Mouse (Mus musculus): ENCODE measurements at regions not wholly inside any gene's neighbourhood (a gene's known extent, or its start where the extent isn't known, plus 50 kb on each side); places are given as distances from the start of the nearest gene placed in this dataset.

DNA sequence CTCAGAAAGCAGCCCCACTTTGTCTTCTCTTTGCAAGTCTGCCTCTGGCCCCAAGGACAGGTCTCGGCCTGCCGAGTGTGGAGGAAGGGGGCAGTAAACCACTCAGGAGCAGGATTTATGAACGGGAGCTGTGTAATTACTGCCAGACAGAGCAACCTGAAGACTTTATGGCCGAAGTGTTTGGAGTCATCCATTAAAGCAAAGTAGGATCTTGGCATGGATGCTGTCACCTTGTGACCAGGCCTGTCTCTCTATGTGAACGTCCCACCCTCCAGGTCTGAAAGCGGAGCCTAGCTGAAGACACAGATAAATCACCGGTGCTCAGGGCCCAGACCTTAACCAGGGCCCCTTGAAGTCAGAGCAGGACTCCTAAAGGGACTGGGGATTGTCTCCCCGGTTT, 190.8 kb downstream of the Plpp3 start:
- TF ChIP-seq CTCF (IDR thresholded peaks at IDR 0.05; ENCODE audit: borderline replicate concordance, extremely low read depth, insufficient read depth, insufficient read length) = no peak
- no peak for TF ChIP-seq POLR2A (IDR thresholded peaks at IDR 0.05; ENCODE audit: borderline replicate concordance, extremely low read depth, insufficient read depth, insufficient read length, poor library complexity, severe bottlenecking)

Data from brain, embryonic 14.5 days (tissue).